Mouse (Mus musculus) stomach, postnatal 0 days (tissue): ENCODE measurements at regions not wholly inside any gene's neighbourhood (a gene's known extent, or its start where the extent isn't known, plus 50 kb on each side); places are given as distances from the start of the nearest gene placed in this dataset.

Experiments
- ATAC-seq: fragments of 200-750 bp; cut with Nextera tagmentation; 2 replicates; pipeline ENCODE4 v1.8.0; 2017; ENCODE audit not compliant: low FRiP score, low TSS enrichment
- DNase-seq: peaks from one replicate; pipeline ENCODE4 v3.0.0-alpha.2; 2016; ENCODE audit warnings: low spot score
- H3K27ac ChIP-seq: fragments of 300-500 bp; sonication (generic); replicated peaks from 2 replicates; pipeline ENCODE4 v1.5.1; 2014; ENCODE audit warnings: mild to moderate bottlenecking, control low read depth
- H3K27me3 ChIP-seq: fragments of 300-500 bp; sonication (generic); 2 replicates; pipeline ENCODE4 v1.6.1; 2014; ENCODE audit warnings: low read length; ENCODE audit not compliant: control insufficient read depth, insufficient read depth
- H3K36me3 ChIP-seq: fragments of 300-500 bp; sonication (generic); 2 replicates; pipeline ENCODE4 v1.6.1; 2014; ENCODE audit warnings: low read length, mixed read lengths; ENCODE audit not compliant: control insufficient read depth, insufficient read depth
- H3K4me1 ChIP-seq: fragments of 300-500 bp; sonication (generic); replicated peaks from 2 replicates; pipeline ENCODE4 v1.6.1; 2014; ENCODE audit warnings: antibody characterized with exemption; ENCODE audit not compliant: control insufficient read depth, insufficient read depth
- H3K4me2 ChIP-seq: fragments of 300-500 bp; sonication (generic); replicated peaks from 2 replicates; pipeline ENCODE4 v1.6.1; 2014; ENCODE audit warnings: low read depth, mild to moderate bottlenecking, control low read depth, moderate library complexity
- H3K4me3 ChIP-seq: fragments of 300-500 bp; sonication (generic); 2 replicates; pipeline ENCODE4 v1.5.1; 2014; ENCODE audit warnings: low read depth, low read length, control low read depth
- H3K9ac ChIP-seq: fragments of 300-500 bp; sonication (generic); 2 replicates; pipeline ENCODE4 v1.6.1; 2014; ENCODE audit warnings: mild to moderate bottlenecking, low read length, control low read depth, mixed read lengths
- H3K9me3 ChIP-seq: fragments of 300-500 bp; sonication (generic); 2 replicates; pipeline ENCODE4 v1.6.1; 2016; ENCODE audit warnings: low read length; ENCODE audit not compliant: control insufficient read depth
- CTCF ChIP-seq: IDR thresholded peaks from 2 replicates; pipeline ENCODE4 v1.5.1; 2016; ENCODE audit warnings: antibody characterized with exemption, low read depth, mild to moderate bottlenecking, moderate library complexity
- EP300 ChIP-seq: optimal IDR thresholded peaks from 2 replicates; pipeline ENCODE3; 2016; ENCODE audit warnings: antibody characterized with exemption
- WGBS: fragments of 180-500 bp; shearing (Covaris S2); extraction: QIAGEN DNeasy Blood & Tissue Kit; methylation state at CpG from one replicate; pipeline ENCODE4 v1.1.7; 2014; 5-methylcytosine and 5-hydroxymethylcytosine counted together

DNA sequence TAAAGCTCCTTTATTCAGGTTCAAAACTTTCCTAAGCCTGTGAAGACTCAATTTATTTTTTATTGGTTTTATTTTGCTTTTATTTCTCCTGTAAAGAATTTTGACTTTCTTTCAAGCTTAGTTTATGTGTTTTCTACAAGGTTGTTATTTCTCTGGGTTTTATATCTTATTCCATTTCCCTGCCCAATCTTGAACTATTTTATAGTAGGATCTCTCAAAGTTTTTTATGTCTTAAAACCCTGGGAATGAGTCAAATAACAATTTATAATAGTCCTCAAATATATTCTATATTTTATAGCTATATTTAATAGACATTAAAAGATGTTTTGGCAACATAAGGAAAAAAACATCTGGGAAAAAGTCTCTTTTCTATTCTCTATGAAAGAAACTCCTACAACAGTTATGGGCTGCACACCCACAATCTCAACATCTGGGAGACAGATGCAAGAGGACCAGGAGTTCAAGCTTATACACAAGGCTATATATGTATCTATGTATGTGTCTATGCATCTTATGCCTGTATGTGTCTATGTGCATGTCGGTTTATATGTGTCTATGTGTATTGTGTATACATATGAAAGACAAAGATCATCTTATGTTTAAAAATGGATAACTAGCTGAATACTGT is 146.2 kb upstream of the Ptchd4 start:
- 82% methylated on average over 1 of the region's 1 CpGs for WGBS
- no peaks in the 10 kb centered on the region for H3K27me3 ChIP-seq
- H3K27ac ChIP-seq: no peak overlapping the region
- ATAC-seq (no peak), DNase-seq (no peak)
- H3K9ac ChIP-seq: no peak overlapping the region
- H3K36me3 ChIP-seq: no peaks in the 10 kb centered on the region
- no peaks in the 10 kb centered on the region for H3K4me1 ChIP-seq
- no peaks in the 10 kb centered on the region for H3K9me3 ChIP-seq
- H3K4me2 ChIP-seq: no peak overlapping the region
- TF ChIP-seq EP300 (no peak), CTCF (no peak)
- H3K4me3 ChIP-seq: no peak overlapping the region

DNA sequence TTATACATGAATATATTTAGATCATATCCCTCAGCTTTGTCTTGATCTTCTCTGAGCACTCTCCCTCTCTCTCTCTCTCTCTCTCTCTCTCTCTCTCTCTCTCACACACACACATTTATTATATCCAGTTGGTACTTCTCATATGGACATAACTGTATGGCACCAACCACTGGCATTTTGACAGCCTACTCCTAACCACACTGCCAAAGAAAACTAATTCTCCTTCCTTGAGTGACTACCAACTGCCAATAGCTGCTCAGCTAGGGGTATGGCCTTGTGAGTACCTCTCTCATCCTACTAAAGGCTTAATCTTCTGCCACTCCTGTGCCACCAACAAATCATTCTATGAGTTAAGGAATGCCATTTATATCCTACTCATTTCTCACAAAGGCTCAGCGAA is 127.2 kb upstream of the Ptchd4 start:
- H3K9me3 ChIP-seq: no peaks in the 10 kb centered on the region
- 93% methylated on average over 1 of the region's 1 CpGs for WGBS
- no peaks in the 10 kb centered on the region for H3K27me3 ChIP-seq
- H3K9ac ChIP-seq: no peak overlapping the region
- DNase-seq (no peak), ATAC-seq (no peak)
- H3K4me1 ChIP-seq: no peaks in the 10 kb centered on the region
- H3K36me3 ChIP-seq: no peaks in the 10 kb centered on the region
- no peak for TF ChIP-seq EP300
- no peak for TF ChIP-seq CTCF
- H3K27ac ChIP-seq: no peak overlapping the region
- no peak overlapping the region for H3K4me3 ChIP-seq
- no peak overlapping the region for H3K4me2 ChIP-seq

- no peaks in the 10 kb centered on the region for H3K36me3 ChIP-seq
- no peak overlapping the region for H3K27ac ChIP-seq
- TF ChIP-seq CTCF (no peak), EP300 (no peak)
Measured at GRCm38 (mm10) chr17:42190206-42190902, 125.4 kb upstream of the Ptchd4 start.

More at GRCm38 (mm10) chr17:42190206-42190902, 125.4 kb upstream of the Ptchd4 start:
- no peak for DNase-seq
- 75% methylated on average over 8 of the region's 8 CpGs for WGBS
- no peaks in the 10 kb centered on the region for H3K27me3 ChIP-seq
- no peak overlapping the region for H3K4me2 ChIP-seq
- H3K4me1 ChIP-seq: no peaks in the 10 kb centered on the region
- no peaks in the 10 kb centered on the region for H3K9me3 ChIP-seq
- no peak overlapping the region for H3K4me3 ChIP-seq
- no peak for ATAC-seq
- no peak overlapping the region for H3K9ac ChIP-seq
